Mouse (Mus musculus) limb, embryonic 11.5 days (tissue): ENCODE measurements around the gene Cadm1. TPM values are rescaled to one million over a fixed set of nuclear protein-coding genes. Genes with fewer than 3 reads are reported as not detected.

Experiments used
- ATAC-seq: fragments of 200-750 bp; cut with Nextera tagmentation; 2 replicates; pipeline ENCODE4 v1.8.0; 2017; ENCODE audit warnings: low read depth; ENCODE audit not compliant: insufficient number of reproducible peaks, low FRiP score, low TSS enrichment
- DNase-seq: peaks from one replicate; pipeline ENCODE4 v3.0.0-alpha.2; 2015; ENCODE audit warnings: low spot score
- H3K27ac ChIP-seq: fragments of 300-500 bp; sonication (generic); replicated peaks from 2 replicates; pipeline ENCODE4 v1.5.1; 2014; ENCODE audit warnings: low read depth, mild to moderate bottlenecking, low read length
- H3K27me3 ChIP-seq: fragments of 300-500 bp; sonication (generic); 2 replicates; pipeline ENCODE4 v1.6.1; 2014; ENCODE audit warnings: mild to moderate bottlenecking, low read length, mixed read lengths; ENCODE audit not compliant: control insufficient read depth, insufficient read depth
- H3K36me3 ChIP-seq: fragments of 300-500 bp; sonication (generic); 2 replicates; pipeline ENCODE4 v1.6.1; 2014; ENCODE audit warnings: mild to moderate bottlenecking, low read length, moderate library complexity, mixed read lengths; ENCODE audit not compliant: control insufficient read depth, insufficient read depth
- H3K4me1 ChIP-seq: fragments of 300-500 bp; sonication (generic); 2 replicates; pipeline ENCODE4 v1.6.1; 2014; ENCODE audit warnings: low read length, mixed read lengths; ENCODE audit not compliant: control insufficient read depth, insufficient read depth
- H3K4me2 ChIP-seq: fragments of 300-500 bp; sonication (generic); 2 replicates; pipeline ENCODE4 v1.6.1; 2014; ENCODE audit warnings: low read depth, mild to moderate bottlenecking, moderate library complexity; ENCODE audit not compliant: severe bottlenecking
- H3K4me3 ChIP-seq: fragments of 300-500 bp; sonication (generic); 2 replicates; pipeline ENCODE4 v1.5.1; 2014; ENCODE audit warnings: low read depth, low read length
- H3K9ac ChIP-seq: fragments of 300-500 bp; sonication (generic); 2 replicates; pipeline ENCODE4 v1.6.1; 2014; ENCODE audit warnings: mild to moderate bottlenecking, low read length
- H3K9me3 ChIP-seq: fragments of 300-500 bp; sonication (generic); 2 replicates; pipeline ENCODE4 v1.6.1; 2016; ENCODE audit warnings: low read length; ENCODE audit not compliant: control insufficient read depth
- WGBS: fragments of 180-500 bp; shearing (Covaris S2); extraction: QIAGEN DNeasy Blood & Tissue Kit; methylation state at CpG from one replicate; pipeline ENCODE4 v1.1.7; 2014; 5-methylcytosine and 5-hydroxymethylcytosine counted together
- polyA plus RNA-seq: library from polyadenylated mRNA; unstranded; fragments of >200 nt; fragmentation: Nextera tagmentation; extraction: Ambion mirVana; gene quantifications from 2 replicates; pipeline ENCODE4 v1.2.1, GENCODE M21; 2014

The Cadm1 gene
- polyA plus RNA-seq, 1 experiment from 2014 or later: 57.3 TPM

- ATAC-seq (no peak), DNase-seq (no peak)
- no peak overlapping the region for H3K4me3 ChIP-seq
- WGBS: 82% methylated on average over 7 of the region's 7 CpGs
- H3K9me3 ChIP-seq: no peaks in the 10 kb centered on the region
- H3K27me3 ChIP-seq: no peaks in the 10 kb centered on the region
- H3K27ac ChIP-seq: no peak overlapping the region
- no peak overlapping the region for H3K4me2 ChIP-seq
- no peaks in the 10 kb centered on the region for H3K36me3 ChIP-seq
- peaks cover 16% of the 10 kb centered on the region for H3K4me1 ChIP-seq
- H3K9ac ChIP-seq: no peak overlapping the region
Measured at GRCm38 (mm10) chr9:47867474-47867873, 337.5 kb downstream of the Cadm1 start.

- H3K27ac ChIP-seq: no peak overlapping the region
- peaks cover 16% of the 10 kb centered on the region for H3K4me1 ChIP-seq
- H3K9me3 ChIP-seq: no peaks in the 10 kb centered on the region
- DNase-seq (no peak), ATAC-seq (no peak)
- H3K36me3 ChIP-seq: no peaks in the 10 kb centered on the region
- H3K4me2 ChIP-seq: no peak overlapping the region
- H3K9ac ChIP-seq: no peak overlapping the region
- H3K27me3 ChIP-seq: no peaks in the 10 kb centered on the region
- H3K4me3 ChIP-seq: no peak overlapping the region
- 87% methylated on average over 5 of the region's 5 CpGs for WGBS
Measured at GRCm38 (mm10) chr9:47869661-47870060, 339.7 kb downstream of the Cadm1 start.

- ATAC-seq: no peak
- WGBS: 75% methylated on average over 10 of the region's 10 CpGs
Measured at GRCm38 (mm10) chr9:47876557-47877206, 346.7 kb downstream of the Cadm1 start.

GRCm38 (mm10) chr9:47880171-47880570, 350.2 kb downstream of the Cadm1 start:
- H3K27ac ChIP-seq: no peak overlapping the region
- ATAC-seq: no peak
- no peak overlapping the region for H3K4me2 ChIP-seq
- no peak overlapping the region for H3K4me3 ChIP-seq
- no peaks in the 10 kb centered on the region for H3K36me3 ChIP-seq
- no peak overlapping the region for H3K9ac ChIP-seq
- H3K27me3 ChIP-seq: no peaks in the 10 kb centered on the region
- WGBS: 84% methylated on average over 8 of the region's 8 CpGs
- DNase-seq: no peak
- peaks cover 5% of the 10 kb centered on the region; the same call in 1 of the 2 replicates for H3K4me1 ChIP-seq
- H3K9me3 ChIP-seq: no peaks in the 10 kb centered on the region

More at GRCm38 (mm10) chr9:47876557-47877206, 346.7 kb downstream of the Cadm1 start:
- no peak overlapping the region for H3K27ac ChIP-seq
- no peak overlapping the region for H3K4me3 ChIP-seq
- no peak overlapping the region; the same call in 1 of the 2 replicates for H3K9ac ChIP-seq
- peaks cover 5% of the 10 kb centered on the region; the same call in 1 of the 2 replicates for H3K4me1 ChIP-seq
- no peak overlapping the region for H3K4me2 ChIP-seq
- H3K9me3 ChIP-seq: no peaks in the 10 kb centered on the region
- H3K27me3 ChIP-seq: no peaks in the 10 kb centered on the region
- DNase-seq: no peak
- no peaks in the 10 kb centered on the region for H3K36me3 ChIP-seq

- Histone ChIP-seq H3K4me2 (no peak overlapping the region), H3K4me3 (no peak overlapping the region), H3K4me1 (peaks cover 5% of the 10 kb centered on the region; the same call in 1 of the 2 replicates), H3K27me3 (no peaks in the 10 kb centered on the region), H3K9ac (no peak overlapping the region), H3K9me3 (no peaks in the 10 kb centered on the region), H3K36me3 (no peaks in the 10 kb centered on the region), H3K27ac (no peak overlapping the region)
- WGBS: 70% methylated on average over 11 of the region's 11 CpGs
- no peak for ATAC-seq
- no peak for DNase-seq
Measured at GRCm38 (mm10) chr9:47882372-47882771, 352.4 kb downstream of the Cadm1 start.

GRCm38 (mm10) chr9:47891721-47892120, 361.7 kb downstream of the Cadm1 start:
- 74% methylated on average over 8 of the region's 8 CpGs for WGBS
- ATAC-seq: no peak
- peaks cover 16% of the 10 kb centered on the region for H3K4me1 ChIP-seq
- no peak overlapping the region for H3K4me3 ChIP-seq
- no peak overlapping the region for H3K27ac ChIP-seq
- no peaks in the 10 kb centered on the region for H3K9me3 ChIP-seq
- H3K36me3 ChIP-seq: no peaks in the 10 kb centered on the region
- H3K4me2 ChIP-seq: no peak overlapping the region
- H3K27me3 ChIP-seq: no peaks in the 10 kb centered on the region
- no peak for DNase-seq
- H3K9ac ChIP-seq: no peak overlapping the region

- Histone ChIP-seq H3K4me1 (peaks cover 16% of the 10 kb centered on the region), H3K4me3 (no peak overlapping the region), H3K4me2 (no peak overlapping the region), H3K36me3 (no peaks in the 10 kb centered on the region), H3K27me3 (no peaks in the 10 kb centered on the region), H3K27ac (no peak overlapping the region), H3K9ac (no peak overlapping the region), H3K9me3 (no peaks in the 10 kb centered on the region)
- WGBS: 93% methylated on average over 6 of the region's 6 CpGs
- ATAC-seq: no peak
- no peak for DNase-seq
Measured at GRCm38 (mm10) chr9:47892995-47893394, 363.0 kb downstream of the Cadm1 start.

GRCm38 (mm10) chr9:47894096-47894495, 364.1 kb downstream of the Cadm1 start:
- no peak overlapping the region for H3K4me2 ChIP-seq
- no peaks in the 10 kb centered on the region for H3K36me3 ChIP-seq
- peaks cover 16% of the 10 kb centered on the region for H3K4me1 ChIP-seq
- ATAC-seq (peak; percentile 72; the same call in 1 of the 2 replicates), DNase-seq (peak; percentile 63)
- H3K4me3 ChIP-seq: no peak overlapping the region
- H3K27ac ChIP-seq: 0 out of 2 replicates have a peak overlapping the region, but pooled peaks have one; percentile 30
- no peaks in the 10 kb centered on the region for H3K9me3 ChIP-seq
- H3K27me3 ChIP-seq: no peaks in the 10 kb centered on the region
- no peak overlapping the region for H3K9ac ChIP-seq
- WGBS: 19% methylated on average over 5 of the region's 5 CpGs

- no peak overlapping the region for H3K4me2 ChIP-seq
- H3K9ac ChIP-seq: no peak overlapping the region
- H3K27ac ChIP-seq: no peak overlapping the region
- DNase-seq (peak; percentile 40), ATAC-seq (no peak)
- H3K9me3 ChIP-seq: no peaks in the 10 kb centered on the region
- peaks cover 16% of the 10 kb centered on the region for H3K4me1 ChIP-seq
- no peaks in the 10 kb centered on the region for H3K27me3 ChIP-seq
- H3K36me3 ChIP-seq: no peaks in the 10 kb centered on the region
- 2% methylated on average over 7 of the region's 7 CpGs for WGBS
- H3K4me3 ChIP-seq: no peak overlapping the region
Measured at GRCm38 (mm10) chr9:47894661-47895060, 364.7 kb downstream of the Cadm1 start.
